Mouse (Mus musculus) lung, embryonic 15.5 days (tissue): Measurements from ENCODE around the gene Mvp. TPM values are rescaled to one million over a fixed set of nuclear protein-coding genes. Genes with fewer than 3 reads are reported as not detected.

Source experiments
- ATAC-seq: fragments of 200-750 bp; cut with Nextera tagmentation; 2 replicates; pipeline ENCODE4 v1.8.0; 2017; ENCODE audit warnings: moderate number of reproducible peaks, borderline replicate concordance; ENCODE audit not compliant: low FRiP score, low TSS enrichment; ENCODE audit errors: extremely low read depth
- H3K27ac ChIP-seq: fragments of 300-500 bp; sonication (generic); 2 replicates; pipeline ENCODE4 v1.5.1; 2015; ENCODE audit warnings: moderate library complexity, mild to moderate bottlenecking, inconsistent platforms
- H3K27me3 ChIP-seq: fragments of 300-500 bp; sonication (generic); 2 replicates; pipeline ENCODE4 v1.6.1; 2015; ENCODE audit warnings: inconsistent platforms
- H3K36me3 ChIP-seq: fragments of 300-500 bp; sonication (generic); 2 replicates; pipeline ENCODE4 v1.6.1; 2015; ENCODE audit warnings: inconsistent platforms
- H3K4me1 ChIP-seq: fragments of 300-500 bp; sonication (generic); 2 replicates; pipeline ENCODE4 v1.6.1; 2015; ENCODE audit warnings: inconsistent platforms
- H3K4me2 ChIP-seq: fragments of 300-500 bp; sonication (generic); 2 replicates; pipeline ENCODE4 v1.6.1; 2015; ENCODE audit warnings: inconsistent platforms, mild to moderate bottlenecking, moderate library complexity
- H3K4me3 ChIP-seq: fragments of 300-500 bp; sonication (generic); 2 replicates; pipeline ENCODE4 v1.5.1; 2015; ENCODE audit warnings: mild to moderate bottlenecking, inconsistent platforms
- H3K9ac ChIP-seq: fragments of 300-500 bp; sonication (generic); 2 replicates; pipeline ENCODE4 v1.6.1; 2015; ENCODE audit warnings: inconsistent platforms
- H3K9me3 ChIP-seq: fragments of 300-500 bp; sonication (generic); 2 replicates; pipeline ENCODE4 v1.6.1; 2016; ENCODE audit warnings: inconsistent platforms
- WGBS: fragments of 180-500 bp; shearing (Covaris S2); methylation state at CpG from one replicate; pipeline ENCODE4 v1.1.7; 2015; 5-methylcytosine and 5-hydroxymethylcytosine counted together
- microRNA-seq: library from miRNA; unstranded; fragments of <30 nt; microRNA quantifications from one replicate; pipeline ENCODE4, GENCODE M21; 2016
- polyA plus RNA-seq: library from polyadenylated mRNA; unstranded; fragments of >200 nt; fragmentation: Nextera tagmentation; extraction: Ambion mirVana; gene quantifications from 2 replicates; pipeline ENCODE4 v1.2.1, GENCODE M21; 2015

Gene Mvp
- polyA plus RNA-seq, 1 experiment from 2014 or later: 13.9 TPM

DNA sequence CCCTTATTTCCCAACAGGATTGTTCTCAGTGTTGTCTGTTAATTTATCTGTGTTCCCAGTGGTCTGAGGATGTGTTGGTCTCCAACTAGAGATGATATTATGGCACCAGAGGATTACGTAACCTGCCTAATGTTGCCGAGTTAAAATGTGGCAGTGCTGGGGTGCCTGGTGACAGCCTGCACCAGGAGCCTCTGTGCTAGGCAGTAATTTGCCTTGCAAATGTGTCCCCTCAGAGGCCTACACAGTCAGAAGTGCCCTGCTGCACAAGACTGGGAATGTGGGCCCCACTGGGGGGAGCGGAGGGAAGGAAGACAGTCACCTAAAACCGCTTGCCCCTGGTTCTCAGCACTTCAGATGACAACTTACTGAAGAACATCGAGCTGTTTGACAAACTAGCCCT is 72.6 kb downstream of the Mvp start:
- Histone ChIP-seq H3K9me3 (no peaks in the 10 kb centered on the region), H3K27ac (no peak overlapping the region), H3K4me3 (no peak overlapping the region), H3K9ac (no peak overlapping the region), H3K4me2 (no peak overlapping the region), H3K36me3 (peaks cover 8% of the 10 kb centered on the region), H3K4me1 (no peaks in the 10 kb centered on the region), H3K27me3 (no peaks in the 10 kb centered on the region)
- 69% methylated on average over 5 of the region's 5 CpGs for WGBS
- ATAC-seq: no peak

GRCm38 (mm10) chr7:126941171-126941570 is 73.2 kb downstream of the Mvp start:
- H3K4me3 ChIP-seq: no peak overlapping the region
- no peaks in the 10 kb centered on the region for H3K27me3 ChIP-seq
- peaks cover 13% of the 10 kb centered on the region for H3K36me3 ChIP-seq
- no peak overlapping the region for H3K27ac ChIP-seq
- H3K9ac ChIP-seq: no peak overlapping the region
- WGBS: 52% methylated on average over 6 of the region's 6 CpGs
- no peaks in the 10 kb centered on the region for H3K4me1 ChIP-seq
- no peak overlapping the region for H3K4me2 ChIP-seq
- H3K9me3 ChIP-seq: no peaks in the 10 kb centered on the region
- ATAC-seq: no peak

Small RNA genes lying within 50 kb of the gene (microRNA-seq; reads per million reads assigned to microRNA genes)
- not detected for gene Gm44343

Other genes with a start within 250 kb of the Mvp start
- 2.5 and 2.8 TPM in 2 replicates for gene Gdpd3, start 248.3 kb downstream of the Mvp start, polyA plus RNA-seq
- 90.3 and 96.2 TPM in 2 replicates for gene Ypel3, start 237.7 kb downstream of the Mvp start, polyA plus RNA-seq
- 0.26 and 0.51 TPM in 2 replicates for gene Tbx6, start 233.1 kb downstream of the Mvp start, polyA plus RNA-seq
- gene Ppp4c, start 222.1 kb downstream of the Mvp start, polyA plus RNA-seq: 260 and 262 TPM in 2 replicates
- 0.10 and 0.19 TPM in 2 replicates for gene Fam57b, start 217.0 kb downstream of the Mvp start, polyA plus RNA-seq
- not detected in 2 replicates for gene 4930451I11Rik, start 183.0 kb downstream of the Mvp start, polyA plus RNA-seq
- 0.81 and 1.1 TPM in 2 replicates for gene Doc2a, start 167.2 kb downstream of the Mvp start, polyA plus RNA-seq
- 31.6 and 34.4 TPM in 2 replicates for gene Hirip3, start 152.6 kb downstream of the Mvp start, polyA plus RNA-seq
- 76.6 and 78.3 TPM in 2 replicates for gene Ino80e, start 152.2 kb downstream of the Mvp start, polyA plus RNA-seq
- gene Taok2, start 129.9 kb downstream of the Mvp start, polyA plus RNA-seq: 48.0 and 55.0 TPM in 2 replicates
- gene Tmem219, start 91.7 kb downstream of the Mvp start, polyA plus RNA-seq: 31.6 and 32.9 TPM in 2 replicates
- 13.6 and 15.0 TPM in 2 replicates for gene Kctd13, start 85.7 kb downstream of the Mvp start, polyA plus RNA-seq
- gene Asphd1, start 65.0 kb downstream of the Mvp start, polyA plus RNA-seq: 0.09 TPM in 1 of 2 replicates, not detected in the other
- 0.16 and 0.89 TPM in 2 replicates for gene Sez6l2, start 64.1 kb downstream of the Mvp start, polyA plus RNA-seq
- 110 and 117 TPM in 2 replicates for gene Cdipt, start 38.7 kb downstream of the Mvp start, polyA plus RNA-seq
- gene Cdiptos, start 38.5 kb downstream of the Mvp start, polyA plus RNA-seq: 1.3 and 2.1 TPM in 2 replicates
- gene Pagr1b, start 1.9 kb upstream of the Mvp start, polyA plus RNA-seq: not detected in 2 replicates
- 63.5 and 86.1 TPM in 2 replicates for gene Pagr1a, start 2.7 kb upstream of the Mvp start, polyA plus RNA-seq
- gene Gm42742, start 6.5 kb upstream of the Mvp start, polyA plus RNA-seq: 23.7 and 46.1 TPM in 2 replicates
- gene Prrt2, start 6.6 kb upstream of the Mvp start, polyA plus RNA-seq: 3.0 and 3.9 TPM in 2 replicates
- 73.0 and 73.3 TPM in 2 replicates for gene Maz, start 12.4 kb upstream of the Mvp start, polyA plus RNA-seq
- gene Kif22, start 27.9 kb upstream of the Mvp start, polyA plus RNA-seq: 158 and 165 TPM in 2 replicates
- gene Zg16, start 72.7 kb upstream of the Mvp start, polyA plus RNA-seq: not detected in 2 replicates
- gene AI467606, start 76.7 kb upstream of the Mvp start, polyA plus RNA-seq: 7.7 and 10.1 TPM in 2 replicates
- gene Qprt, start 107.6 kb upstream of the Mvp start, polyA plus RNA-seq: 0.64 and 1.0 TPM in 2 replicates
- gene Spn, start 123.2 kb upstream of the Mvp start, polyA plus RNA-seq: 0.24 and 0.47 TPM in 2 replicates
- 61.7 and 63.6 TPM in 2 replicates for gene Cd2bp2, start 181.4 kb upstream of the Mvp start, polyA plus RNA-seq
- 27.0 and 29.8 TPM in 2 replicates for gene Tbc1d10b, start 193.8 kb upstream of the Mvp start, polyA plus RNA-seq
- 14.0 and 21.2 TPM in 2 replicates for gene Mylpf, start 194.3 kb upstream of the Mvp start, polyA plus RNA-seq
- gene Zfp553, start 218.4 kb upstream of the Mvp start, polyA plus RNA-seq: 36.8 and 37.4 TPM in 2 replicates
- 21.7 and 28.9 TPM in 2 replicates for gene Sept1, start 218.5 kb upstream of the Mvp start, polyA plus RNA-seq
- 61.9 and 63.0 TPM in 2 replicates for gene Zfp771, start 229.7 kb upstream of the Mvp start, polyA plus RNA-seq
- 161 and 190 TPM in 2 replicates for gene Dctpp1, start 246.1 kb upstream of the Mvp start, polyA plus RNA-seq